Mouse (Mus musculus) lung, adult 2 months (tissue): ENCODE results near the gene Calm3.

Experiments
- CTCF ChIP-seq: fragments of 200-500 bp; IDR thresholded peaks from 2 replicates; pipeline ENCODE4 v1.5.1; 2011; ENCODE audit warnings: mild to moderate bottlenecking, low read length, control low read depth; ENCODE audit not compliant: insufficient read depth
- POLR2A ChIP-seq: fragments of 200-500 bp; IDR thresholded peaks from 2 replicates; pipeline ENCODE4 v1.6.1; 2011; ENCODE audit warnings: low read depth, mild to moderate bottlenecking, control low read depth, low read length, borderline replicate concordance; ENCODE audit errors: extremely low read depth

DNA sequence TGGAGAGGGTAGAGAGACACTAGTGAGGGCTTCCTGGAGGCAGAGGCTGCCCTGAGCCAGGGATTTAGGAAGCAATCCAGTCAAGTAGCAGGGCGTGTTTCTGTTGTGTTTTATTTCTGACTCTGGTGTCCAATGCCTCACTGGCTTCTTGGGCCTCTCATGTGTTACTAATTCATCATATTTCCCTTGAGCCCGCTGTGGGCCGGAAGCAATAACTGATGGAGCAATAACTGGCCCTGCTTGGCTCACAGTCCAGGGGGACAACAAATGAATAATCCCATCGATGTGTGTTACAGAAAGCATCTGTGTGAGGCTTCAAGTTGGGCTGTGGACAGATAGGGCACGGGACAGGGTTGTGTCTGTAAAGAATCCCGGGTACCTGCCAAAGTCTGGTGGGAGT lies 11.6 kb downstream of the Calm3 start:
- TF ChIP-seq POLR2A (no peak), CTCF (no peak)
